Mouse (Mus musculus): ENCODE data around the gene Pik3r4. TPM values are rescaled to one million over a fixed set of nuclear protein-coding genes. Genes with fewer than 3 reads are reported as not detected.

The Pik3r4 gene
- polyA plus RNA-seq, 1 experiment = 11.5 TPM

GRCm38 (mm10) chr9:105684549-105685165 lies 41.9 kb downstream of the Pik3r4 start:
- 94% methylated on average over 13 of the region's 13 CpGs for WGBS
- Histone ChIP-seq H3K27me3 (ENCODE audit: control insufficient read depth, insufficient read depth, low read length) (no peaks in the 10 kb centered on the region), H3K4me1 (ENCODE audit: control insufficient read depth, insufficient read depth, insufficient read length, low read length) (no peaks in the 10 kb centered on the region), H3K27ac (ENCODE audit: insufficient read depth, low read depth, low read length) (no peak overlapping the region), H3K4me3 (ENCODE audit: low read depth, low read length) (no peak overlapping the region), H3K36me3 (ENCODE audit: control insufficient read depth, insufficient read depth, low read length) (peaks cover 64% of the 10 kb centered on the region)
- TF ChIP-seq CTCF (IDR thresholded peaks at IDR 0.05; ENCODE audit: extremely low read depth, insufficient read length, insufficient replicate concordance, low read depth, low read length) (no peak), POLR2A (IDR thresholded peaks at IDR 0.05; ENCODE audit: low read depth, low read length) (no peak)

- TF ChIP-seq POLR2A (IDR thresholded peaks at IDR 0.05; ENCODE audit: low read depth, low read length) = no peak
- TF ChIP-seq CTCF (IDR thresholded peaks at IDR 0.05; ENCODE audit: extremely low read depth, insufficient read length, insufficient replicate concordance, low read depth, low read length) = no peak
- Histone ChIP-seq H3K4me3 (ENCODE audit: low read depth, low read length) (no peak overlapping the region), H3K27ac (ENCODE audit: insufficient read depth, low read depth, low read length) (no peak overlapping the region), H3K36me3 (ENCODE audit: control insufficient read depth, insufficient read depth, low read length) (peaks cover 38% of the 10 kb centered on the region), H3K27me3 (ENCODE audit: control insufficient read depth, insufficient read depth, low read length) (no peaks in the 10 kb centered on the region), H3K4me1 (ENCODE audit: control insufficient read depth, insufficient read depth, insufficient read length, low read length) (no peaks in the 10 kb centered on the region)
- 70% methylated on average over 7 of the region's 7 CpGs for WGBS
Observed at GRCm38 (mm10) chr9:105689485-105689884, 46.7 kb downstream of the Pik3r4 start.

- Histone ChIP-seq H3K4me3 (ENCODE audit: low read depth, low read length) (no peak overlapping the region), H3K4me1 (ENCODE audit: control insufficient read depth, insufficient read depth, insufficient read length, low read length) (no peaks in the 10 kb centered on the region; the same call in 1 of the 2 replicates), H3K27ac (ENCODE audit: insufficient read depth, low read depth, low read length) (no peak overlapping the region), H3K27me3 (ENCODE audit: control insufficient read depth, insufficient read depth, low read length) (no peaks in the 10 kb centered on the region), H3K36me3 (ENCODE audit: control insufficient read depth, insufficient read depth, low read length) (peaks cover 9% of the 10 kb centered on the region)
- TF ChIP-seq CTCF (IDR thresholded peaks at IDR 0.05; ENCODE audit: extremely low read depth, insufficient read length, insufficient replicate concordance, low read depth, low read length) (no peak), POLR2A (IDR thresholded peaks at IDR 0.05; ENCODE audit: low read depth, low read length) (no peak)
- WGBS = 91% methylated on average over 14 of the region's 14 CpGs
Observed at GRCm38 (mm10) chr9:105692472-105692871, 49.7 kb downstream of the Pik3r4 start.

GRCm38 (mm10) chr9:105693056-105693455 lies 50.3 kb downstream of the Pik3r4 start:
- no peaks in the 10 kb centered on the region for H3K27me3 ChIP-seq (ENCODE audit: control insufficient read depth, insufficient read depth, low read length)
- peaks cover 4% of the 10 kb centered on the region; the same call in 1 of the 2 replicates for H3K4me1 ChIP-seq (ENCODE audit: control insufficient read depth, insufficient read depth, insufficient read length, low read length)
- TF ChIP-seq POLR2A (IDR thresholded peaks at IDR 0.05; ENCODE audit: low read depth, low read length) (no peak), CTCF (IDR thresholded peaks at IDR 0.05; ENCODE audit: extremely low read depth, insufficient read length, insufficient replicate concordance, low read depth, low read length) (no peak)
- peaks cover 6% of the 10 kb centered on the region for H3K36me3 ChIP-seq (ENCODE audit: control insufficient read depth, insufficient read depth, low read length)
- WGBS = 90% methylated on average over 9 of the region's 9 CpGs
- no peak overlapping the region for H3K27ac ChIP-seq (ENCODE audit: insufficient read depth, low read depth, low read length)
- H3K4me3 ChIP-seq (ENCODE audit: low read depth, low read length) = no peak overlapping the region

- 3% methylated on average over 5 of the region's 5 CpGs for WGBS
- TF ChIP-seq POLR2A (IDR thresholded peaks at IDR 0.05; ENCODE audit: low read depth, low read length) (no peak), CTCF (IDR thresholded peaks at IDR 0.05; ENCODE audit: extremely low read depth, insufficient read length, insufficient replicate concordance, low read depth, low read length) (peak; percentile 61; the same call in 1 of the 2 replicates)
- Histone ChIP-seq H3K27ac (ENCODE audit: insufficient read depth, low read depth, low read length) (no peak overlapping the region), H3K4me1 (ENCODE audit: control insufficient read depth, insufficient read depth, insufficient read length, low read length) (peaks cover 4% of the 10 kb centered on the region; the same call in 1 of the 2 replicates), H3K27me3 (ENCODE audit: control insufficient read depth, insufficient read depth, low read length) (no peaks in the 10 kb centered on the region), H3K36me3 (ENCODE audit: control insufficient read depth, insufficient read depth, low read length) (peaks cover 2% of the 10 kb centered on the region; the same call in 1 of the 2 replicates), H3K4me3 (ENCODE audit: low read depth, low read length) (no peak overlapping the region)
Observed at GRCm38 (mm10) chr9:105693854-105694253, 51.1 kb downstream of the Pik3r4 start.

- Histone ChIP-seq H3K27ac (ENCODE audit: insufficient read depth, low read depth, low read length) (no peak overlapping the region), H3K36me3 (ENCODE audit: control insufficient read depth, insufficient read depth, low read length) (no peaks in the 10 kb centered on the region), H3K27me3 (ENCODE audit: control insufficient read depth, insufficient read depth, low read length) (no peaks in the 10 kb centered on the region), H3K4me1 (ENCODE audit: control insufficient read depth, insufficient read depth, insufficient read length, low read length) (peaks cover 4% of the 10 kb centered on the region; the same call in 1 of the 2 replicates), H3K4me3 (ENCODE audit: low read depth, low read length) (no peak overlapping the region)
- WGBS = 69% methylated on average over 7 of the region's 7 CpGs
- TF ChIP-seq CTCF (IDR thresholded peaks at IDR 0.05; ENCODE audit: extremely low read depth, insufficient read length, insufficient replicate concordance, low read depth, low read length) (no peak), POLR2A (IDR thresholded peaks at IDR 0.05; ENCODE audit: low read depth, low read length) (no peak)
Observed at GRCm38 (mm10) chr9:105696818-105697564, 54.2 kb downstream of the Pik3r4 start.

GRCm38 (mm10) chr9:105697764-105698396 lies 55.1 kb downstream of the Pik3r4 start:
- no peaks in the 10 kb centered on the region for H3K27me3 ChIP-seq (ENCODE audit: control insufficient read depth, insufficient read depth, low read length)
- H3K36me3 ChIP-seq (ENCODE audit: control insufficient read depth, insufficient read depth, low read length) = no peaks in the 10 kb centered on the region
- 26% methylated on average over 9 of the region's 9 CpGs for WGBS
- TF ChIP-seq POLR2A (IDR thresholded peaks at IDR 0.05; ENCODE audit: low read depth, low read length) (no peak), CTCF (IDR thresholded peaks at IDR 0.05; ENCODE audit: extremely low read depth, insufficient read length, insufficient replicate concordance, low read depth, low read length) (no peak)
- H3K4me1 ChIP-seq (ENCODE audit: control insufficient read depth, insufficient read depth, insufficient read length, low read length) = peaks cover 4% of the 10 kb centered on the region; the same call in 1 of the 2 replicates
- no peak overlapping the region for H3K27ac ChIP-seq (ENCODE audit: insufficient read depth, low read depth, low read length)
- no peak overlapping the region for H3K4me3 ChIP-seq (ENCODE audit: low read depth, low read length)
